Mouse (Mus musculus): ENCODE data around the gene Pask. TPM values are rescaled to one million over a fixed set of nuclear protein-coding genes. Genes with fewer than 3 reads are reported as not detected.

Gene Pask
- polyA plus RNA-seq, 1 experiment from 2014 or later: 15.4 TPM

DNA sequence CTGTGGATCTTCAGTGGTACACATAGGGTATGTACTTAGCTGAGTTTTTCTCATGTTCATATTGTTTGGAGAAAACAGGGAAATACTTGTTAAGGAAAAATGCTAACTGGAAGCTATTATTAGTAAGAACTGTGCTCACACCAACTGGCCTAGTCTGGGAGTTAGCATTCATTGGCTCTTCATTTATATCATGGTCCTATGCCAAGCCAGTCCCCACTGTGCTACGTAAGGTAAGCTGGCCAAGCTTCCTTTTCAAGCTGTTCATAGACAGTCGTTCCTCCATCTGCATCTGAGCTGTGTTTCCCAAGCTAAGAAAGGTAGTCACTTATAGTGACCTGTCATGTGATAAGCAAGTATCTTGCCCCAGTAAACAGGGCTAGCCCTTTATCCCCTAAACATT lies 9.4 kb upstream of the Pask start:
- Histone ChIP-seq H3K9ac (ENCODE audit: low read length) (no peak overlapping the region), H3K4me3 (ENCODE audit: low read depth, low read length) (no peak overlapping the region), H3K4me2 (ENCODE audit: low read length) (no peak overlapping the region), H3K4me1 (replicated peaks; ENCODE audit: control insufficient read depth, insufficient read depth, low read length) (no peaks in the 10 kb centered on the region), H3K9me3 (ENCODE audit: control insufficient read depth, low read length) (no peaks in the 10 kb centered on the region), H3K27me3 (replicated peaks; ENCODE audit: control insufficient read depth, insufficient read depth, low read length) (no peaks in the 10 kb centered on the region), H3K36me3 (ENCODE audit: control insufficient read depth, insufficient read depth, low read length) (peaks cover 93% of the 10 kb centered on the region), H3K27ac (ENCODE audit: low read depth) (no peak overlapping the region)
- ATAC-seq (replicated peaks; ENCODE audit: low FRiP score, low TSS enrichment, low read depth) (no peak), DNase-seq (ENCODE audit: low spot score) (no peak)
- 87% methylated on average over 2 of the region's 2 CpGs for WGBS

DNA sequence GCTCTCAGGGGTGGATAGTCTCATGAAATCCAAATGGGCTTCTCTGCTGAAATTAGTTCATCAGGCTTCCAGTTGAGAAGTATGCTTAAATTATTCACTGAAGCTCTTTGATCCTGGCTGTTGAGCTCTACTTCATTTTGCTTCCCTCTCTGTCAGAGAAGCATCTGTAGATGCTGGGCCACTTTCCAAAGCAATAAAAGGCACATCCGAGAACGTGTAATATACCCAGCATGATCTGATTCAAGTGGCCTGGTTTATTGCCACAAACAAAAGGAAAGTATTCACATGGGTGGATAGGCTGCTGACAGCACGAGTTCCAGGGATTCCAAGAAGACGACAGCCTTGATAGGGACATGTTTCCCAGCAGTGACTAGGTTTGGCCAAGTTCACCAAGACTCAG lies 6.4 kb upstream of the Pask start:
- H3K36me3 ChIP-seq (ENCODE audit: control insufficient read depth, insufficient read depth, low read length): peaks cover 75% of the 10 kb centered on the region
- H3K9me3 ChIP-seq (ENCODE audit: control insufficient read depth, low read length): no peaks in the 10 kb centered on the region
- WGBS: 76% methylated on average over 4 of the region's 4 CpGs
- H3K4me2 ChIP-seq (ENCODE audit: low read length): no peak overlapping the region
- peaks cover under 1% of the 10 kb centered on the region; the same call in 1 of the 2 replicates for H3K4me1 ChIP-seq (replicated peaks; ENCODE audit: control insufficient read depth, insufficient read depth, low read length)
- no peak overlapping the region for H3K9ac ChIP-seq (ENCODE audit: low read length)
- ATAC-seq (replicated peaks; ENCODE audit: low FRiP score, low TSS enrichment, low read depth) (no peak), DNase-seq (ENCODE audit: low spot score) (no peak)
- H3K27me3 ChIP-seq (replicated peaks; ENCODE audit: control insufficient read depth, insufficient read depth, low read length): no peaks in the 10 kb centered on the region
- no peak overlapping the region for H3K27ac ChIP-seq (ENCODE audit: low read depth)
- H3K4me3 ChIP-seq (ENCODE audit: low read depth, low read length): no peak overlapping the region

DNA sequence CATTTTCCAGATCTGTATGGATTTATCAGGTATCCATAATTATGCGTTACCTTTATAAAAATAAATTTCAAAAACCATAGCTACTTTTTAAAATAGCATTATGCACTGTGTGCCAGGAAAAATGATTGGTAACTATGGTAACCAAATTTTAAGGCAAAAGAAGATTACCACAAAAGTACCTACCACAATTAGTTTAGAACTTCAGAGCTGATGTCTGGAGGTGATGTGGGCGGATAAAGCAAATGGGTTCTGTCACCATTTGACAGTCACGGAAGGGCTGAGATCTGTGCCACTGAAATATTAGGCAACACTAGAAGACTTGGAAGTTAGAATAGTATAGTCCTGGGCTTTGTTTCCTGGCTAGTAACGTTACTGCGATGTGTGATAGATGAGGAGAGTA lies 3.9 kb upstream of the Pask start:
- ATAC-seq (replicated peaks; ENCODE audit: low FRiP score, low TSS enrichment, low read depth) (no peak), DNase-seq (ENCODE audit: low spot score) (no peak)
- no peak overlapping the region for H3K27ac ChIP-seq (ENCODE audit: low read depth)
- no peak overlapping the region for H3K4me2 ChIP-seq (ENCODE audit: low read length)
- WGBS: 91% methylated on average over 5 of the region's 5 CpGs
- H3K9me3 ChIP-seq (ENCODE audit: control insufficient read depth, low read length): no peaks in the 10 kb centered on the region
- no peak overlapping the region for H3K9ac ChIP-seq (ENCODE audit: low read length)
- peaks cover 7% of the 10 kb centered on the region for H3K4me1 ChIP-seq (replicated peaks; ENCODE audit: control insufficient read depth, insufficient read depth, low read length)
- no peaks in the 10 kb centered on the region for H3K27me3 ChIP-seq (replicated peaks; ENCODE audit: control insufficient read depth, insufficient read depth, low read length)
- H3K4me3 ChIP-seq (ENCODE audit: low read depth, low read length): no peak overlapping the region
- peaks cover 49% of the 10 kb centered on the region for H3K36me3 ChIP-seq (ENCODE audit: control insufficient read depth, insufficient read depth, low read length)

DNA sequence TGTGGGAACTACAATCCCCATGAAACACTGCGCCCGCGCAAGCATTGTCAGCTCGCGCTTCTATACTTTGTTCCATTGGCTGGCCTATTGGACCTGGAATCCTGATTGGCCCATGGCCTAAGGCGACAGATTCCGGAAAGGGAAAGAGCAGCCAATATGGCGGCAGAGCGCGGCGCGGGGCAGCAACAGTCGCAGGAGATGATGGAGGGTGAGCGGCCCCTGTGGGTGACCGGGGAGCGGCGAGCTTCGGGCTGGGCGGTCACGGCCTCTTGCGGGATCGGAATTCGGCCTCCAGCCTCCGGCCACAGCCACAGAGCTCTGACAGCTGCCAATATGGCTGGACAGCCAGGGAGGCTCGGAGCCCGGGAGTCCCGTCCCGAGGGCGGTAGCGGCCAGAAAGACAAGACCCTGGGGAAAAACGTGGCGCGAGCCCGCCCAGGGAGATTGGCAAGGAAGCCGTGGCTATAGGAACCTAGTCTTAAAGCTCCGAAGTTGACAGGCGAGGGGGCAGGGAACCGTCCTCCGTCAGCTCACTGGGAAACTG lies 294 bp upstream of the Pask start:
- Histone ChIP-seq H3K9me3 (ENCODE audit: control insufficient read depth, low read length) (no peaks in the 10 kb centered on the region), H3K36me3 (ENCODE audit: control insufficient read depth, insufficient read depth, low read length) (peaks cover 18% of the 10 kb centered on the region), H3K4me2 (ENCODE audit: low read length) (peak overlapping the region; percentile 60), H3K9ac (ENCODE audit: low read length) (peak overlapping the region; percentile 78), H3K27me3 (replicated peaks; ENCODE audit: control insufficient read depth, insufficient read depth, low read length) (no peaks in the 10 kb centered on the region), H3K4me1 (replicated peaks; ENCODE audit: control insufficient read depth, insufficient read depth, low read length) (peaks cover 10% of the 10 kb centered on the region), H3K27ac (ENCODE audit: low read depth) (peak overlapping the region; percentile 22; the same call in 1 of the 2 replicates), H3K4me3 (ENCODE audit: low read depth, low read length) (peak overlapping the region; percentile 70)
- under 1% methylated on average over 39 of the region's 39 CpGs for WGBS
- DNase-seq (ENCODE audit: low spot score): peak; percentile 92
- peak; percentile 93 for ATAC-seq (replicated peaks; ENCODE audit: low FRiP score, low TSS enrichment, low read depth)

DNA sequence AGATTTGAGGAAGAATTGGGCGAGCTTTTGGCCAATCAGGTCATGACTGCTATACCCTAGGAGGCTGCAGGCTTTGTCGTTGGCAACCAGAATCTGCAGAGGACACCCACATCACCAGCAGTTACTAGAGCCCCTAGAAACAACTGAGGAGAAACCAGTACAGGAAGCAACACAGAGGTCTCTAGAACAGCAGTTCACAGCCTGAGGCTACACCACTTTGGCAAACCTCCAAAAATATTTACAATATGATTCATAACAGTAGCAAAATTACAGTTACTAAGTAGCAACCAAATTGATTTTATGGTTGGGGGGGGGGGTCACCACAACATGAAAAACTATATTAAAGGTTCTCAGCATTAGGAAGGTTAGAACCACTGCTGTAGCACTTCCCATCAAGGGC lies 8.7 kb downstream of the Pask start:
- H3K27me3 ChIP-seq (replicated peaks; ENCODE audit: control insufficient read depth, insufficient read depth, low read length): no peaks in the 10 kb centered on the region
- WGBS: 74% methylated on average over 2 of the region's 2 CpGs
- H3K4me1 ChIP-seq (replicated peaks; ENCODE audit: control insufficient read depth, insufficient read depth, low read length): no peaks in the 10 kb centered on the region
- ATAC-seq (replicated peaks; ENCODE audit: low FRiP score, low TSS enrichment, low read depth) (no peak), DNase-seq (ENCODE audit: low spot score) (no peak)
- H3K27ac ChIP-seq (ENCODE audit: low read depth): no peak overlapping the region
- H3K9me3 ChIP-seq (ENCODE audit: control insufficient read depth, low read length): no peaks in the 10 kb centered on the region
- H3K4me2 ChIP-seq (ENCODE audit: low read length): no peak overlapping the region
- peaks cover 53% of the 10 kb centered on the region for H3K36me3 ChIP-seq (ENCODE audit: control insufficient read depth, insufficient read depth, low read length)
- no peak overlapping the region for H3K4me3 ChIP-seq (ENCODE audit: low read depth, low read length)
- no peak overlapping the region for H3K9ac ChIP-seq (ENCODE audit: low read length)

DNA sequence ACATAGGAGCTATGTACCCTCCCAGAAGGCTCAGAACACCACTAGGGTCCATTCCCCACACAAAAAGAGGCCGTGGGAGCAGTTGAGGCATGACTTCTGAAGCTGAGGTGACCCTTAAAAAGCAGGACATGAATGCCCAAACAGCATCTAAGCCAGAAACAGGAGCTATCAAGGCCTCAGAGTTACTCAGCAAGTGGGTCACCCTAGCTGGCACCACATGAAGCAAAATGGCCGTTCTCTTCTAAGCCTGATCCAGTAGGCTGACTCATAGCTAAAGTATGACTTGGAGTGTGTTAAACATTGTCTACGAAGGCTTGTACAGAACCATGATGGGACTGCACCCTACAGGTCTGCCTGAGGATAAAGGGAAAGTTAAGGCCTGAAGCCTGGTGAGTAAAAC lies 16.8 kb downstream of the Pask start:
- Histone ChIP-seq H3K36me3 (ENCODE audit: control insufficient read depth, insufficient read depth, low read length) (peaks cover 82% of the 10 kb centered on the region), H3K27me3 (replicated peaks; ENCODE audit: control insufficient read depth, insufficient read depth, low read length) (no peaks in the 10 kb centered on the region), H3K4me3 (ENCODE audit: low read depth, low read length) (no peak overlapping the region), H3K4me1 (replicated peaks; ENCODE audit: control insufficient read depth, insufficient read depth, low read length) (no peaks in the 10 kb centered on the region), H3K4me2 (ENCODE audit: low read length) (no peak overlapping the region), H3K27ac (ENCODE audit: low read depth) (no peak overlapping the region), H3K9ac (ENCODE audit: low read length) (no peak overlapping the region), H3K9me3 (ENCODE audit: control insufficient read depth, low read length) (no peaks in the 10 kb centered on the region)
- no peak for DNase-seq (ENCODE audit: low spot score)
- ATAC-seq (replicated peaks; ENCODE audit: low FRiP score, low TSS enrichment, low read depth): no peak
- WGBS: 87% methylated on average over 3 of the region's 3 CpGs

DNA sequence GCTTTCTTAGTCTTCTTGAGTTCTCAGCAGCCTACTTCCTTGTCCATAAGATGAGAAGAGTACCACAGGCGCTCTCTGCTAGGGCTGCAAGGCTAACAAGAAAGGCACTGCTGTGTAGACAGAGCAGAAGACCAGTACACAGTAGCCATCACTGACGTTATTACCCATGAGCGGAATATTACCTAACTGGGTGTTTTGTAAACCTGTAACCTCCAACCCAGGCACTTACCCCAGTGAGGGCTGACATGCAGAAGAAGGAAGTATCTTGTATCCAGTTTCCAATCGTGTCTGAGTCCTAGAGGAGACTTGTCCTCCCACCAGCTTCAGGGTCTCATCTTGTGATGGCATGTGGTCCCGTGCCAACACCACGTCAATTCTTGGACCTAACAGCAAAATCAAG lies 19.3 kb downstream of the Pask start:
- ATAC-seq (replicated peaks; ENCODE audit: low FRiP score, low TSS enrichment, low read depth) (no peak), DNase-seq (ENCODE audit: low spot score) (no peak)
- Histone ChIP-seq H3K9ac (ENCODE audit: low read length) (no peak overlapping the region), H3K4me2 (ENCODE audit: low read length) (no peak overlapping the region), H3K27ac (ENCODE audit: low read depth) (no peak overlapping the region), H3K9me3 (ENCODE audit: control insufficient read depth, low read length) (no peaks in the 10 kb centered on the region), H3K27me3 (replicated peaks; ENCODE audit: control insufficient read depth, insufficient read depth, low read length) (no peaks in the 10 kb centered on the region), H3K4me3 (ENCODE audit: low read depth, low read length) (no peak overlapping the region), H3K4me1 (replicated peaks; ENCODE audit: control insufficient read depth, insufficient read depth, low read length) (no peaks in the 10 kb centered on the region), H3K36me3 (ENCODE audit: control insufficient read depth, insufficient read depth, low read length) (peaks cover 83% of the 10 kb centered on the region)
- 92% methylated on average over 6 of the region's 6 CpGs for WGBS

DNA sequence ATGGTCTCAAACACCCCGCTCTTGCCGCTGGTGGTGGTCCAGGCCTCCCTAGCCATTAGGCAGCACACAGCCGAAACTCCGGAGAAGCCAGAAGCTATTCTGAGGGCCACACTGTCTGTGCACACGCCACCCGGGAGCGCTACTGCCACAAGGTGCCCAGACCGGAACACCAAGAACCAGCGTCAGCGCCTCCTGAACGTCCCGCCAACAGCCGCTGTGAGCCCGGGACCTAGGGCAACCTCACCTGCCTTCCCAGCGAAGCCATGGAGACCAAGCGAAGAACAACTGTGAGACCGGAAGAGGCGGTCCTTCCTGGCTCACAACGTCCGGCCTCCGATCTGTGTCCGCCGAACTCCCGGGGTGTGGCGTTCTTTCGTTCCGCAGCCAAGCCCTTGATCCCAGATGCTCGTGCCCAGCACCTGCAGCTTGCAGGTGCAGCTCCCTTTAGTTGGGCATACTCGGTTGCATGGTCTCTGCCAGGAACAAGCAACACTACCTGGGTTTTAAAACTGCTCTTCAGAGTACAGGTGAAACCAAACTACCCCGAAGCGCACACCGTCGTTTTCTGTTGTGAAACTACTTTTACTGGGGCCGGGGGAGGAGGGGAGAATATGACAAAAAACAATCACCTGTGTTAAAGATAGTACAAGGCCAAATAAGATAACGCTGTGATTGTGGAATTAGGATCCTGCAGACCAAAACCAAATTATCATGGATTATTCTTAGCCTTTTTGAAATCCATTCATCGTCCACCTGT lies 37.5 kb downstream of the Pask start, which contains the start of gene Mterf4:
Gene Mterf4 (minus strand): TSS at position 335 of the 757 bp plus-strand sequence.
- ATAC-seq (replicated peaks; ENCODE audit: low FRiP score, low TSS enrichment, low read depth) (peak; percentile 90), DNase-seq (ENCODE audit: low spot score) (peak; percentile 92)
- Histone ChIP-seq H3K27ac (ENCODE audit: low read depth) (peak within 1 kb of the TSS; percentile 48; the same call in 1 of the 2 replicates), H3K4me2 (ENCODE audit: low read length) (peak within 1 kb of the TSS; percentile 79), H3K4me3 (ENCODE audit: low read depth, low read length) (peak within 1 kb of the TSS; percentile 76), H3K36me3 (ENCODE audit: control insufficient read depth, insufficient read depth, low read length) (peaks cover 50% of the 10 kb centered on the region), H3K9me3 (ENCODE audit: control insufficient read depth, low read length) (no peaks in the 10 kb centered on the region), H3K9ac (ENCODE audit: low read length) (peak within 1 kb of the TSS; percentile 64), H3K27me3 (replicated peaks; ENCODE audit: control insufficient read depth, insufficient read depth, low read length) (no peaks in the 10 kb centered on the region), H3K4me1 (replicated peaks; ENCODE audit: control insufficient read depth, insufficient read depth, low read length) (peaks cover 10% of the 10 kb centered on the region; the same call in 1 of the 2 replicates)
- WGBS: 7% methylated on average over 36 of the region's 36 CpGs

DNA sequence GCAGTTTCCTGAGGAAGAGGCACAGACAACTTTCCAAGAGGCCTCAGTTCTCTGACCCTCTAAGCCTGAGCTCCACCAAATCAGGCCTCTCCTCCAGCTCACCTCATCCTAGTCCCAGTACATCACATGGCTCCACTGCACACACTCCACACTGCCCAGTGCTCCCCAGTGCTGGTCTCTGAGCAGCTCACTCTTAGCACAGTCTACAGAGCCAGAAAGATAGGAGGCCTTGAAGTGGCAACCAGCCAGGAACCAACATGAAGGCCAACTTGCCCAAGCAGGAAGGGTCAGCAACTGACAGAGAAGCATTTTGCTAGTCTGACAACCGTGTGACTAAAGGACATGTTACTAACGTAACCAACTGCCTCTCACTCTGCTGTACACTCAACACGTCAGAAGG lies 42.7 kb downstream of the Pask start:
- peaks cover 81% of the 10 kb centered on the region for H3K36me3 ChIP-seq (ENCODE audit: control insufficient read depth, insufficient read depth, low read length)
- no peak for ATAC-seq (replicated peaks; ENCODE audit: low FRiP score, low TSS enrichment, low read depth)

More for the DNA sequence above, 42.7 kb downstream of the Pask start:
- Histone ChIP-seq H3K27ac (ENCODE audit: low read depth) (no peak overlapping the region), H3K27me3 (replicated peaks; ENCODE audit: control insufficient read depth, insufficient read depth, low read length) (no peaks in the 10 kb centered on the region), H3K4me3 (ENCODE audit: low read depth, low read length) (no peak overlapping the region), H3K9me3 (ENCODE audit: control insufficient read depth, low read length) (no peaks in the 10 kb centered on the region), H3K9ac (ENCODE audit: low read length) (no peak overlapping the region), H3K4me1 (replicated peaks; ENCODE audit: control insufficient read depth, insufficient read depth, low read length) (peaks cover 6% of the 10 kb centered on the region; the same call in 1 of the 2 replicates), H3K4me2 (ENCODE audit: low read length) (no peak overlapping the region)
- DNase-seq (ENCODE audit: low spot score): no peak
- 88% methylated on average over 3 of the region's 3 CpGs for WGBS
